Mouse (Mus musculus) lung, adult 2 months (tissue): ENCODE measurements around the gene Timd2.

Experiments
- CTCF ChIP-seq: fragments of 200-500 bp; IDR thresholded peaks from 2 replicates; pipeline ENCODE4 v1.5.1; 2011; ENCODE audit warnings: mild to moderate bottlenecking, low read length, control low read depth; ENCODE audit not compliant: insufficient read depth
- POLR2A ChIP-seq: fragments of 200-500 bp; IDR thresholded peaks from 2 replicates; pipeline ENCODE4 v1.6.1; 2011; ENCODE audit warnings: low read depth, mild to moderate bottlenecking, control low read depth, low read length, borderline replicate concordance; ENCODE audit errors: extremely low read depth

GRCm38 (mm10) chr11:46690136-46690535 is 16.7 kb downstream of the Timd2 start:
- TF ChIP-seq CTCF (no peak), POLR2A (no peak)
